Mouse (Mus musculus): ENCODE data around the gene H60b.
"Not testable (repeated sequence)": the region's sequence is repeated elsewhere in the genome, so short reads cannot be mapped to it uniquely, and the experiment has no call there.

Gene H60b

DNA sequence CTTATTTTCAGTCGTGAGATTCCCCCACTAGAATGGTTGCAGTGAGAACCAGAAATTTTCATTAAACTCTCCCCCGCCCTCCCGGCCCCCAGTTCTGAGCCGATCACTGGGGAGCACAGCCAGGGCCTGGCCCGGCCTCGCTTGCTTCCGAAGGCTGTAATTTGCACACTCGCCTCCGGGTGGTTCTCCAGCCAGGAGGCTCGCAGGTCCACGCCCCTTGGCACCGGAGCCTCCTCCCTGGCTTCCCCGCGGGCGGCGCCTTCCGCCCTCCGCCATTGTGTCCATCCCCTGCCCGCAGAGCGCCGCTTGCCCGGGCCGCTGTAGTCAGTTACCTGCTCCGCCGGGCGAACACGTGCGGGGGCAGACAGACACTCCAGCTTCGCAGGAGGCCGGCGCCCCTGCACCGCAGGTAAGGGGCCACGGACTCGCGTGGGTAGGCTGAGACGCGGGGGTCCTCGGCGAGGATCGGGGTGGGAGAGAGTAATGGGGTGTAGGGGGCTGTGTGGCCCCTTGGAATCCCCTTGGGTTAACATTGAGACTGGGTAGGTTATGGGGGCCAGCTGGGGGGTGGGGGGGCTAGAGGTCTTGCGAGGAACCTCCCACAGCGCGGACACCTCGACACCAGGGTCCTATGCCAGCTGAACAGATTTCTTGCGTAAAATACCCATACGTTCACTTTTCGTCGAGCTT is at the start of gene H60b, which contains the start of gene Raet1e:
Gene H60b, plus strand, starts transcription at position 277 of the 690 bp plus-strand sequence.
Gene Raet1e, plus strand, starts transcription at position 260 of the 690 bp plus-strand sequence.
- DNase-seq (ENCODE audit: low read depth, low spot score), result peak; percentile 72

DNA sequence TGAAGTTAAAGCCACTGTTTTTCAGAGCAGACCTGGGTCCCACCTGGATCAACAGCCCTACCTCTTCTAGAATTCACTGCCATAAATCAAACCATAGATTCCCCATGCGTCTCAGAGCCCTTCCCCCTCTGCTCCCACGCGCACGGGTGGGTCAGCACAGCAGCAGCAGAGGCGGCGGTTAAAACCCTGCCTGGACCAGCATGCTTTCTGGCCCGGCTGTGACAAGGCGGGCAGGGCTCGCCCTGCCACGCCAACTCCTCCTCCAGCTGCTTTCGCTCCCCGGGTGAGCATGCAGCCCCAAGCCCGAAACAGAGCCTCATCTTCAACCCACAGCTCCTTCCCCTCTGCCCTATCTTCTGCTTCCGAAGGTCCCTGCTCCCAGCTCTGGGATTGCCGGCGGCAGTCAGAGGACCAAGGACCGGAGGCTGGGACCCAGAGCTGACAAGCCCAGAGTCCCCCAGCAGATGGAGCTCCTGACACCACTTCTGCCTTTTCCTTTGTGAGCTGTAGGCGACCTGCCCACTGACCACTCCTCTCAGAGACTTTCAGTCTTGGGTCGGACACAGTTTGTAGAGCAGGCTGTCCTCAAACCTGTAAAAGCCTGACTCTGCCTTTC is 17.6 kb upstream of the H60b start:
- DNase-seq (ENCODE audit: low read depth, low spot score), result peak; percentile 78

- DNase-seq (ENCODE audit: low read depth, low spot score), result peak; percentile 92
Observed at GRCm38 (mm10) chr10:22142194-22142593, 16.2 kb upstream of the H60b start.

GRCm38 (mm10) chr10:22142926-22143325 is 15.5 kb upstream of the H60b start:
- no peak for DNase-seq (ENCODE audit: low read depth, low spot score)

GRCm38 (mm10) chr10:22148441-22149072 is 9.8 kb upstream of the H60b start:
- peak; percentile 80 for DNase-seq (ENCODE audit: low read depth, low spot score)

DNA sequence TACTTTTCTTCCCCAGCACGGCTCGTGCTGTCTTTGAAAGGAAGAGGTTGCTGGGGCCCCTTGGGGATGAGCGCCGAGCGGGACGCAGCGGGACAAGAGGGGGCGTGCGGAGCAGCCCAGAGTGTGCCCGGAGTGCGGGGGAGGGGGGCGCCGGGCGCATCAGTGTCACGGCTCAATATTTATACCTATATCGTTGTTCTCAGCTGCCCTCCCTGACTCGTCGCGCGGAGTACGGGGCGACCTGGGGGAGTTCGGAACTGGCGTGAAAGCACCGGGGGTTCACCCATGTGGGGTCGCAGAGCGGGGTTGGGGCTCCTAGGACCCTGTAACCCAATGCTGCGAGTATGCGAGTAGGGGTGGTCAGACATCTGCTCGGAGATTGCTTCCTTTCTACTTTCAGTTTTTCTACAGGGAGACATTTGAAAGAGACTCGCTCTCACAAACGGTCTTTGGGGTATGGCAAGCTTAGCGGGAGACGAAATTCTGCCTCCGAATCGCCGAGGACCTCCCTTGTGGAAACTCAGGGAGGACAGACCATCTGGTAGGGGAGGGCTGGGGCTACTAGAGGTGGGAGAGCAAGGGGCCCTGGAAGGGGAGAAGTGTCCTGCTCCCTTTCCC is 9.2 kb upstream of the H60b start, which contains the start of gene E030030I06Rik:
Gene E030030I06Rik, minus strand, starts transcription at position 198 of the 618 bp plus-strand sequence.
- peak; percentile 79 for DNase-seq (ENCODE audit: low read depth, low spot score)

- peak; percentile 66 for DNase-seq (ENCODE audit: low read depth, low spot score)
Observed at GRCm38 (mm10) chr10:22149691-22150465, 8.5 kb upstream of the H60b start.

DNA sequence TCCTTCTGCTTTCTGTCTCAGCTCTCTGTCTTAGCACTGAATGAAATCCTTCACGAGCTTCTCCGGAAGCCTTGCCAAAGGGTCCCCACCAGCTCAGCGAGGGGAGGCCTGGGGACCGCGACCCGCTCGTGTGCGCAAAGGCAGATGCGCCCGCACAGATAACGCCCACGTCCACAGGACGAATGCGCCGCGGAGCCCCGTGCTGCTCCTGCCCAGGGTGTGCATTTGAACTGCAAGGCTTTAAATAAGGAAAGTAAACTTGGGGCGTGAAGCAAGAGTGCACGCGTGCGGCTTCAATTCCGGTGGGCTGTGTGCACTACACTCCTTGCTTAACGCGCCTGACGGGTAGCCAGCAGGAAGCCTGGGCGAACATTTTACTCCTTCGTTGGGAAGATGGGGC is 7.8 kb upstream of the H60b start:
- DNase-seq (ENCODE audit: low read depth, low spot score), result peak; percentile 55

- not testable (repeated sequence) for DNase-seq (ENCODE audit: low read depth, low spot score)
Observed at GRCm38 (mm10) chr10:22151056-22151862, 7.1 kb upstream of the H60b start.

GRCm38 (mm10) chr10:22151863-22152640 is 6.3 kb upstream of the H60b start:
- DNase-seq (ENCODE audit: low read depth, low spot score), result not testable (repeated sequence)

- not testable (repeated sequence) for DNase-seq (ENCODE audit: low read depth, low spot score)
Observed at GRCm38 (mm10) chr10:22153147-22153690, 5.2 kb upstream of the H60b start.

GRCm38 (mm10) chr10:22154127-22154526 is 4.3 kb upstream of the H60b start:
- DNase-seq (ENCODE audit: low read depth, low spot score), result not testable (repeated sequence)

GRCm38 (mm10) chr10:22154871-22155799 is 3.3 kb upstream of the H60b start:
- peak; percentile 56 for DNase-seq (ENCODE audit: low read depth, low spot score)

DNA sequence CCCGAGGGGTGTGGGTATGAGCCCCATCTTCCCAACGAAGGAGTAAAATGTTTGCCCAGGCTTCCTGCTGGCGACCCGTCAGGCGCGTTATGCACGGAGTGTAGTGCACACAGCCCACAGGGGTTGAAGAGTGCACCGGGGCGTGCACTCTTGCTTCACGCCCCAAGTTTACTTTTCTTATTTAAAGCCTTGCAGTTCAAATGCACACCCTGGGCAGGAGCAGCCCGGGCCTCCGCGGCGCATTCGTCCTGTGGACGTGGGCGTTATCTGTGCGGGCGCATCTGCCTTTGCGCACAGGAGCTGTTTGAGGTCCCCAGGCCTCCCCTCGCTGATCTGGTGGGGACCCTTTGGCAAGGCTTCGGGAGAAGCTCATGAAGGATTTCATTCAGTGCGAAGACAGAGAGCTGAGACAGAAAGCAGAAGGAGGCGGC is 760 bp downstream of the H60b start:
- peak; percentile 77 for DNase-seq (ENCODE audit: low read depth, low spot score)

- peak; percentile 57 for DNase-seq (ENCODE audit: low read depth, low spot score)
Observed at GRCm38 (mm10) chr10:22159581-22160140, 1.3 kb downstream of the H60b start.

- peak; percentile 39 for DNase-seq (ENCODE audit: low read depth, low spot score)
Observed at GRCm38 (mm10) chr10:22163279-22163678, 4.9 kb downstream of the H60b start.

GRCm38 (mm10) chr10:22163705-22164583 is 5.6 kb downstream of the H60b start:
- DNase-seq (ENCODE audit: low read depth, low spot score), result peak; percentile 68

All from R1 (cell line).